Mouse (Mus musculus) NIH3T3 (cell line): Measurements from ENCODE around the gene Sycp2.
A peak's percentile ranks its signal among the peaks of the same experiment; 100 is the strongest.

Experiments used
- DNase-seq: peaks from one replicate; pipeline ENCODE4 v3.0.0-alpha.2; 2012; ENCODE audit warnings: low read depth

The Sycp2 gene

GRCm38 (mm10) chr2:178407053-178407815 is at the start of gene Sycp2:
Gene Sycp2 (minus strand): TSS chr2:178407685.
- no peak for DNase-seq

GRCm38 (mm10) chr2:178454664-178455516 is 47.4 kb upstream of the Sycp2 start:
- DNase-seq = peak; percentile 95

GRCm38 (mm10) chr2:178450961-178451360 is 43.5 kb upstream of the Sycp2 start:
- no peak for DNase-seq

DNA sequence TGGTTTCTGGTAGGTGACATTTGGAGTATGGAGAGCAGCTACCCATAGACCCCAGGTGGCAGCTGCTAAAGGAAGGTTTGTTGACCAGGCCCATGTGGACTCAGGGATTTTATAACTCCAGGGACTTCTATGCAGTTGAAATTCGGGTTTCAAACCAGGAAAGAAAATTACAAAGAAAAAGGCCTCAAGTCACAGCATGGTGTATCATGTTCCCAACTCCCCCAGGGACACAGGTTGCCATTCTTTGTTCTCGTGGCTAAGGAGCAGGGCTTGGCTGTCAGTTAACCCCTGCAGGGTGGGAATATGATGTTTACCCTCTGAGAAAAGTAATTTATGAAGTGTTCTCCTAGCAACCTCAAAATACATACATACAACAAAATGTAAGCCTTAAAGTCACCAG is 42.8 kb upstream of the Sycp2 start:
- no peak for DNase-seq

DNA sequence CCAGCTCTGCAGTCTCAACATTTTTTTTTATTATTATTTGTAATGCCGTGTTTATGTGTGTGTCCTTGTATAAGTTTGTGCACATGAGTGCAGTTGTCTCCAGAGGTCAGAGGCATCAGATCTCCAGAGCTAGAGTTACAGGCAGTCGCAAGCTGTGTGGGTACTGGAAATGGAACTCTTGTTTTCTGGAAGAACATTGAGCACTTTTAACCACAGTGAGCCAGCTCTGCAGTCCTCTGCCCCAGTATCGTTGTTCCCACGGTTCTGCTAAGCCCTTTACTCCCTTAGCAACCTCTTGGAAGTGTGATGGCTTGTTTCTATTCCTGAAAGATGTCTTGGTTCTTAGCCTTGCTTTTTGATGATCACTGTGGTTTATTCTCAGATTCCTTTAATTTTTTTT is 41.9 kb upstream of the Sycp2 start:
- no peak for DNase-seq

- DNase-seq = no peak
These were observed 29.8 kb upstream of the Sycp2 start for GRCm38 (mm10) chr2:178437311-178437710.

DNA sequence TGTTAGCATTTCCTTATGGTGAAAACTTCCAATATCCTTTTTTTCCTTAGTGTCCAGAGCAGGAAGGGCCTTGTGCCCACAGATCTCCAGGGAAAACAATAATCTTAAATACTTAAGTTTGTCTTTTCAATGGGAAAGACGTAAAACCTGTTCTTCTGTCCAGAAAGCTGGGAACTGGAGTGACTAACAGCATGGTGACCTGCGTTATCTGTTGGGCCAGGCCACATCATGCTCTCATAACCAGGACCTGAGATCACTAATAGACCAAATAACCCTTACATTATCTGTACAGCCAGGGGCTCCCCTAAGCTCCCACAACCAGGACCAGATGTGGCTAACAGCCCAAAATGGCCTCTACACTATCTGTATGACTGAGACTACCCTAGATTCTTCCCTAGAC is 26.4 kb upstream of the Sycp2 start:
- no peak for DNase-seq

GRCm38 (mm10) chr2:178433495-178433894 is 26.0 kb upstream of the Sycp2 start:
- no peak for DNase-seq

GRCm38 (mm10) chr2:178430231-178430630 is 22.7 kb upstream of the Sycp2 start, which contains the start of gene Cdh26:
Gene Cdh26 (plus strand): TSS chr2:178430531.
- no peak for DNase-seq

- no peak for DNase-seq
These were observed 21.9 kb upstream of the Sycp2 start for GRCm38 (mm10) chr2:178429426-178429825.

DNA sequence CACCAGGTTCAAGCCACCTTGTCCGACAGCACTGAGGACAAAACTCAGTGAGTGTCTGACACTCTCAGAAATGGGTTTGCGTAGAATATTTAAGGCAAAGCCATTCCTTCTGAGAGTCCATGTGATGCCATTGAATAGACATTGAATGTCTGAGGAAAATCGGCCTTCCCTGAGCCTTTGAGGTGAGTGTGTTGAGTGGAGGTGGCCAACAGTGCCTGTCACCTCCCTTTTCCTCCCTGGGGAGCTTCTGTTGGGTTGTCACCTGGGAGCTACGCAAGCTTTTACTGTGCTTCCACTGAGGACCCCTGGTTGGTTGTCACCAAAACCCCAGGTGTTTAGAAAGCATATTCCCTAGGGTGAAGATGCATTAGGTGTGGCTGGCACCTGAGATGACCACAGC is 21.2 kb upstream of the Sycp2 start:
- no peak for DNase-seq

DNA sequence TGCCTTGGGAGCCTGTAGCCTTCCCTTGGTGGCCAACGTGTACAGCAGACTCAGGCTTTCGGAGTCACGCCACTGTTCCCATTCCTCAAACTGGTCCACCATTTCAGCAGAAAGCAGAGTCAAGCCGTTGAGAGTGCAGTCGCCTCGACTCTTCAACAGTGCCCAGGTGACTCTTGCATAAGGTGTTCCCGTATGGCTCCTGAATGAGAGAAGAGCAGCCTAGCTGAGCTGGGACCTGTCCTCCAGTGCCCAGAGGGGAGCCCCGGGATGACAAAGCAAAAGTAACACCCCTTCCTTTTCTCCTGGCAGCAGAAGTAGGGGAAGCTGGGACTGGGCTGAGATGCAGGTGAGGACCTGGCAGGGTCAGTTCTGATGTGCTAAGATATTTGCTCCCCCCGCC is 20.7 kb upstream of the Sycp2 start:
- DNase-seq = no peak

GRCm38 (mm10) chr2:178427181-178427580 is 19.7 kb upstream of the Sycp2 start:
- DNase-seq = no peak

DNA sequence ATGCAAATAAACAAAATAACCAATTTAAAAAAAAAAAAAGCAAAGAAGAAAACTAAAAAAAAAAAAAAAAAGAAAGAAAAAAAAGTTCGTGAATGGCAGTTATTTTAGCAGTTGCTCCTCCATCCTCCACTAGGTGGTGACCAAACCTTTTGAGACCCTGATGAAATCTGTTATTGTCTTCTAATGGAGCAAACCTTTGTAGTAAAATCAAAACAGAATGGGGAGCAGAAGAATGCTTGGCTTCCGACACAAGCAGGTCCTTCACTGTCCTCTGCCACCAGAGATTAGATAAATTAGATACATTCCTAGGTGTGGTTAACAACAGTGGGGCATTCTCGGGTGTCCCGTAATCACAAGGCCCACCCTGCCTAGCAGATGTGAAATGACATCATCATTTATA is 18.7 kb upstream of the Sycp2 start:
- peak; percentile 85 for DNase-seq

- peak; percentile 32 for DNase-seq
These were observed 15.7 kb upstream of the Sycp2 start for GRCm38 (mm10) chr2:178423223-178423622.

DNA sequence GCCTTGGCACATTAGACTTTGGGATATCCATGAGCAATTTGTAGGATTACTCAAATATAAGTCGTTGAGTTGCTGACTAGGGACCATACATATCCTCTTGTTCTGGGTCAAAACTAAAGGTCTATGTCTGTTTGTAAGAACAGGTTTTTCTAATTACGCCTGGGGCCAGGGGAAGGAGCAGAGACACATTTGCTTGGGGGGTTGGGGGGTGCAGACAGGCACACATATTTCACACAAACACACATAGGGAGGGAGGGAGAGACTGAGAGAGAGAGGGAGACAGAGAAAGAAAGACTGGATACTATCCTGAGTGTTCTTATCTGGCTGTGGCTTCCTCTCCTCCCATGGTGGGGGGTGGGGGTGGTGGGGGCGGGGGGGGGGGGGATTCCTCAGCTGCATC is 14.7 kb upstream of the Sycp2 start:
- DNase-seq = peak; percentile 83

DNA sequence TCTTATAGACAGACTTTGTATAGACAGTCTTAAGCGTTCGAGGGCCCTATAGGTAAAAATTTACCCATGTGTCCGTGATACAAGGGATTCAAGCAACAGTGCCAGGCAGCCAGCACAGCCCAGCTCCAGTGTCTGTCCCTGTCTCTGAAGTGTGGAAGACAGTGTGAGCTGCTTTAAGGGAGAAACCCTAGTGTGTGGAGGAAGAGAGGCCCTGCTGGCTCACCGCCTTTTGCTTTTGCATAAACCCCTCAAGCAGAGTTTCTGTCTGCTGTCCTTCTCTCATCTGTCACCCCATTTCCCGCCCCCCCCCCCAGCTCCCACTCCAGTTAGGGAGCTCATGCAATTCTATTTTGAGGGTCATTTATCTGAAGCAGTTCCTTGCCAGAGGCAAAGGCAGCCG is 14.1 kb upstream of the Sycp2 start:
- DNase-seq = no peak

DNA sequence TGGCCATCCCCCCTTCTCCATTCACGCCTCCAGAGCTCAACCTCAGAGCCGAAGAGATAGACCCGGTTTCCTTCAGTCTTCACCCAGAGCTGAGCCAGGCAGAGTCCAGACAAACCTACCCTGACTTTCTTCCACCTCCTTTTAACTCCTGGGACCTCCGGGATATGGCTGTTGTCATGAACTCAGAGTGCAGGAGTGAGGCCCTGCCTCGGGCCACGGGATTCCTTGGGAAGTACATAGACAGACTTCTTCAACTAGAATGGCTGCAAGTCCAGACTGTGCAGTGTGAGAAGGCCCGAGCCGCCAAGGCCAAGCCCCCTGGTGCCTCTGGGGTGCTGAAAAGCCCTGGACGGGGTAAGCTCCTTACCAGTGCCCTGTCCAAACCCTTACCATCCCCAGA is 13.1 kb upstream of the Sycp2 start:
- no peak for DNase-seq

- DNase-seq = no peak
These were observed 9.5 kb upstream of the Sycp2 start for GRCm38 (mm10) chr2:178416970-178417369.

DNA sequence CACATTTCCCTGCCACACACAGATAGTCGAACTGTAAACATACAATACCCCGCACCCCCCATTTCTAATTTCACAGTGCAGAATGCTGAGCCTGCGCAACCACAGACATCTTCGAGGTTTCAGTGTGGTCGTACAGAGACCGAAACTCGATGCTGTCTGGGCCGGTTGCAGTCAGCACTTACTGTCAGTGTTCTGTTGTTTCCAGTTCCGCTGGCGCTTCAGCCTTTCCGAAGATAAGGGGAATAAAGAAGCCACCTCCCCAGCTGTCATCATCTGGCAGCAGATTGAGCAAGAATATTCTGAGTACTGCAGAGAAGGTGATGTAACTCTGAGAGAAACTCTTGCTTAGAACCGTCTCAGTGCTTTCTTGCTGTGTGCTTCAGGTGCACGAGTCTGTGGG is 8.9 kb upstream of the Sycp2 start:
- DNase-seq = peak; percentile 62

DNA sequence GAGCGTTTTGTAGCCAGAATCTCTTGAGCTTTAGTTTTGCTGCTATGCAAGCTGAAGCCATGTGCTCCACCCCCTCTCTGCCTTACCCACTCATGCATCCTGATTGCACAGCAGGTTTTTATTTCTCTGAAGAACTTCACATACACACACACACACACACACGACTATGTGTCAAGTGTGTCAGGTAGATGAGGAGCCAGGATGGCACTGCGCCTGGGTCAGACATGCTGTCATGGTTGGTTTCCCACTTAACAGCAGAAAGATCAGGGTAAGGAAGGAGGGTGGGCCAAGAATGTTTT is 7.6 kb upstream of the Sycp2 start:
- no peak for DNase-seq

- peak; percentile 88 for DNase-seq
These were observed 7.0 kb upstream of the Sycp2 start, which contains the start of the genes Ppp1r3d and Fam217b for GRCm38 (mm10) chr2:178414261-178415149. Gene Ppp1r3d (minus strand): TSS chr2:178414472. Gene Fam217b (plus strand): TSS chr2:178414524.
